Mouse (Mus musculus): ENCODE data around the gene Ppcdc.
"Not testable (repeated sequence)": the region's sequence is repeated elsewhere in the genome, so short reads cannot be mapped to it uniquely, and the experiment has no call there.

Ppcdc gene

DNA sequence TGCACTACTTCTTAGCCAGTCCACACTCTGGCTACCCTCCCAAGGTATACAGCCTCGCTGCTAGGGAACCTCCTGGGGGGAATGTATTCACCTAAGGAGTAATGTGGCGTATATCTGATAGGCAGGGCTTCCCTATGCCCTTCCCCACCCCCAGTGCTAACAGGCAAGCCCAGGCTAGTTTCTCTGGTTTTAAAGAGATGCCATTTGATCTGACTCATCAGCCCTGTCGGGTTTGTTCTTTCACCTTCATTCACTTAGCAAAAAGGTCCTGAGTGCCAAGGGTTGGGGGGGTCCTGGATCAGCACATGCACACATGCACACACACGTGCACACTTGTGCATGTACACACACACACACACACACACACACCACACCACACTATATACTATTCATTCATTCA is 12.0 kb downstream of the Ppcdc start:
- DNase-seq: no peak

DNA sequence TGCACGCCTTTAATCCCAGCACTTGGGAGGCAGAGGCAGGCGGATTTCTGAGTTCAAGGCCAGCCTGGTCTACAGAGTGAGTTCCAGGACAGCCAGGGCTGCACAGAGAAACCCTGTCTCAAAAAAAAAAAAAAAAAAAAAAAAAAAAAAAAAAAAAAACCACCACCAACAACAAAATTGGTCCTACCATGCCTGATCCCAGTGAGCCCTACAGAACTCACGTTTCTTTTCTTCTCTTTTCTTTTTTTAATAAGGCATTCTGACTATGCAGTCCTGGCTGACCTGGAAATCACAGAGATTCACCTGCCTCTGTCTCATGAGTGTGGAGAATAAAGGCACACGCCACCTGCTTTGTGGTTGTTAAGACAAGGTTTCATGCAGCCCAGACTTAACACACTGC is 12.8 kb downstream of the Ppcdc start:
- not testable (repeated sequence) for DNase-seq

DNA sequence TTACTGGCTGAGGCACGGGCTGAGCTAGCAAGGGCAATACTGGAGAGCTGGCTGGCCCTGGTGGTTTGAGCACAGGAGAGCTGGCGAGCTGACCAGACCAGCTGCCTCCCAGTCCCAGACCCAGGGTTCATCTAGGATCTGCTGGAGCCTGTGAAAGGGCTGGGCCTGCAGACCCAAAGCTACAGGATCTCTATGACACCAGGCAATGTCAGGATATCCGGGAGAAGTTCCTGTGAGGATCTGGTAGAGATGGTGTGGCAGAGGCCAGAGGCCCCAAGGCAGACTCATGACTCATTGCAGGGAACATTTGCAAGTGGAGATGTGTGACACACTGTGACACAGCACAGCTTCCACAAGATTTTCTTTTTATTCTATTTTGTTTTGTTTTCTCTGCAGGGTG is 14.8 kb downstream of the Ppcdc start:
- DNase-seq: no peak

DNA sequence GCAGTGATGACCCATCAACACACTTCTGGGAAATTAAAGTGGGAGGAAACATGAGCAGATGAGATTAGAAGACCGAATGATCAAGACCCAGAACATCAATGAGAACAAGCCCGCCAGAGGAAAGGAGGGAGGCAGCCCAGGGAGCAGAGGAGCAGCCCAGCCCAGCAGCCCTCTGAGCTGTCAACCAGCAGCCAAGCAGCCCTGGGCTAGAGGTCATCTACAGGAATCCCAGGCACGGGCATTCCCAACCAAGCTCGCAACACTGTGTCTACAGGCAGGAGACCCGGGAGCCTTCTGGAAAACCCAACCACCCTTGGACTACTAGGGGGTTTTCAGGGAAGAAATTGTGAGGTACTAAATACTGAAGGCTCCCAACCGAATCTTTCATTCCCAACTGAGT is 15.9 kb downstream of the Ppcdc start:
- no peak for DNase-seq

DNA sequence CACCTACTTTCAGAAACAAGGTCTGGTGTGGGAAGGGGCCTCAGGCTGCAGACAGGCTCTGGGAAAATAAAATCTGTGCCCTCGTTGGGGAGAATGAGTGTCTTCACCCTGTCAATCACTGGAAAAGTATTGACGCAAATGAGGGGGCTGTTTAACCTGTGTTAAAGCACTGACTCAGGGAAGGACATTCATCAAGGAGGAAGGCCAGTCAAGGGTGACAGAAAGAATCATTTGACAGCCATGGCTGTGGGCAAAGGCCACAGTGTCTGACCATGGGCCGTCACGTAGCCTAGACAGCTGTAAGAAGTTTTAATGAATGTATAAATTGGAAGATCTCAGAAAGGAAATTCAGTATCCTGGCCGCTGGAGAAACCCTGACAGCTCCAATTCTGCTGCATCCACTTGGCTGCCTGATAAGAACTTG is 18.2 kb downstream of the Ppcdc start:
- no peak for DNase-seq

DNA sequence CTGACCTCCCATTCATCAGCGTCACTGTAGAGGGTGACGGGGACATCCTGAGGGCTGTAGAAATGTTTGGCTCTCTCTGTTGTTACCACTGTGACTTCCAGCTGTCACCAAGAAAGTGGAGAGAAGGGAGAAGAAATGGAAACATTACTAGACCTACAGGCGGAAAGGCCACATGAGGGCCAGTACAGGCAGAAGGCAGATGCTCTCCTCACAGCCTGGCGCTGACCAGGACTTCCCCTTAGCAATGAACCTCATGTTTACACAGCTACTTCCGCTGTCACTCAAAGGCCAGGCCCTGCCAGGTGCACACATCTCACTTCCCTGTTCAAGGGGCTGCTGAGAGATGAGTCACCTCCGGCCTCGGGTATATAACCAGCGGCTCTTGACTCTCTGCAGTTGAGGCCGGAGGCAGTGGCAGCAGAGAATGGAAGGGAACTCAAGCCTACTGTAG is 18.8 kb downstream of the Ppcdc start:
- DNase-seq: peak; percentile 33

DNA sequence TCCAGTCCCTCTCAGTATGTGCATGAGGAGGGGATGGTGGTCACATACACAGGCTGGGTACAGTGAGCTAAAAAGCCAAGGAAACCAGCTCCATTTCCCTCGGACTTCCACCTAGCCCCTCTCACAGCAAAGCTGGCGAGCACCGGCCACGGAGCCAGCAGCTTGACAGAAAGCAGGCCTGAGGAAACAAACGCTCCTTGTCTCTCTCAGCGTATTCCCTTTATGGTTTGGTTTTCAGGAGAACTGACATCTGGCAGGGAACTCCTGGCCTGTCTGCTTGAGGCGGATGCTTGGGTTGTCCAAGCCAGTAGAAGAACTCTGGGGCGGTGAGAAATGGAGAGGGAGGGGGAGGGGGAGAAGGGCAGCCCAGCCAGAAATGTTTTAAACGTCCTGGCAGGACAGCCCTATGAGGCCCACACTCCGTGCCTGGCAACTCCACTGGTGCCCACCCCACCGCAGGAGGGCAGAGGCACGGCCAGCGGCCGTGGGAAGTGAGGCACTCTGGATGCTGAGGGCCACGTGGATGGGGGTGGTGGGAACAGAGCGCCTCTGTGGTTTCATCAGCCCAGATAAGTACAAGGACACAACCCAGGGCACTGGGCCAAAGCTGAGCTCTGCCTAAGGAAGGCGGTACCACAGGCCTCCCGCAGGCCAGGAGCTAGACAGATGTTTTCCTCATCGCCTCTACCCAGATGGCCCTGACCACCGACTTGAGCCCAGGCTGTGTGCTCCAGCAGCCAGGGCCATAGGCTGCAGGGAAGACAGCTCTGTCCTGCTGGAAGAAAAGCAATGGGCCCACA is 19.4 kb downstream of the Ppcdc start:
- peak; percentile 86 for DNase-seq

DNA sequence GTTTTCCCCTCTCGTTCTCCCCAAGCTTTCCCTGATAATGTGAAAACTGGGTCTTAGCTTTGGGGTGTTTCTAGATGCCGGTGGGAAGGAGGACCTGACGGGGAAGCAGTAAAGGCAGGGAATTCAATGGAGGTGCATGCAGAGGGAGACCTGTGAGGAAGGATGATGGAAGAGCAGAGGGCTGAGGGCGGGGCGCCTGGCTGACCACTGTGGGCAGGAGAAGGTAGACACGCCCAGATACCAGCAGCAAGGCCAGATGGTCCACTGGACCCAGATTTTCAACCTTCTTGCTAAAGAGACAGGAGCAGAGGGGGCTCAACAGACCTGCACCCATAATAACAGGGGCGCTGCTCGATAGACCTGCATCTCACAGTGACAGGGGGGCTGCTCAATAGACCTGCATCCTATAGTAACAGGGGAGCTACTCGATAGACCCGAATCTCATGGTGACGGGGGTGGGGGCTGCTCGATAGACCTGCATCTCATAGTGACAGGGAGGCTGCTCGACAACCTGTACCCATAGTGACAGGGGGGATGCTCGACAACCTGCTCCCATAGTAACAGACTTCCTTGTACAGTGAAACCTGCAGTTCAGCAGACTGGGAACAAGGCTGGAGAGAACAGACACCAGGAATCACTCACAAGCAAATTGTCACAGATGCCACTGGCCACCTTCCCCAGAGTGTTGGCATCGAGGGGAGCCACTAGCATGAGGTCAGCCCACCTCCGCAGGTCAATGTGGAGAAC is 20.2 kb downstream of the Ppcdc start:
- no peak for DNase-seq

DNA sequence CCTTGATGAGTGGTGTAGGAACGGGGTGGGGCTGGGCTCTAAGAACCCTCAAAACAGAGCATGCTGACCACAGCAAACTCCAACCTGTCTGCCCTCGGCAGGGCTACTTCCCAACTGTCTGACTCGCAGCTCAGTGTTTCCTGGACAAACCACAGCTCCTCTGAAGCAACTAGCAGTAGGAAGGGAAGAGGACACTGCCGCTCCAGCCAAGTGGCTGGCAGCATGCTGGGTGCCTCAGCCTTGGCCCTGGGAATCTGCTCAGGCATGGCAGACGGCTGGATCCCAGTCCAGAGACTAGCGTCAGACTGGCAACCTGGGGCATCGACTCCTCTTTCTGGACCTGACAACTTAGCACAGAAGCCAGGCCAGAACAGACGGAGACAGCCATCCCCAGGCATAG is 22.6 kb downstream of the Ppcdc start:
- DNase-seq: no peak

DNA sequence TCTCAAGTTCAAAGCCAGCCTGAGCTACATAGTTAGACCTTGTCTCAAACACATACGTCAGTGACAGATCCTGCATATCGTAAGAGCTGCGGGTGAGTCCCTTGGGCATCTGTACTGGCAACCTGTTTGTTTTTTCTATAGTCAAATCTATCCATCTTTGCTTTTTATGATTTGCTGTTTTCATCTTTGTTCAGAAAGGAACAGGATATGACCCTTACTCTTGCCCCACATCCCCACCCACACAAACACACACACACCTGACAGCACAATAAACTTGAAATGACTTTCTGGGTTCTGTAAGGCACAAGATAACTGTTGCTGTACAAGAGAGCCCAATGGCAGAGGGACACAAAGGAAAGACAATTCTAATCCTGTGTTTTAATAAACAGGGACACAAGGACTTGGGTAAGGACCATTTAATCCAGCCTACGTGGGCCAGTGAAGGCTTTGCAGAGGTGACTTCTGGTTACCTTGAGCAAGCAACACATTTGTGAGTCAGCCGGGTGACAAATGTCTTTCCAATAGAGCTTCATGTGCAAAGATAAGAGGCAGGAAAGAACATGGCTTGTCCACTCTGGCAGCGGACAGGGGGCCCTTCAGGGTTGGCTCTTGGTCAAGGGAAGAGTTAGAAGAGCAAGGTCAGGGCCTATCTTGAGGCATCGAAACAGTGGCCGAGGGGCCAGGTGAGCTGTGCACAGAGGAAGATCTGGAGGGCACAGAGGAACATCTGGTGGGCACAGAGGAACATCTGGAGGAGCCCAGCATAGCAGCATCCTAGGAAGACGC is 32.6 kb downstream of the Ppcdc start:
- no peak for DNase-seq

DNA sequence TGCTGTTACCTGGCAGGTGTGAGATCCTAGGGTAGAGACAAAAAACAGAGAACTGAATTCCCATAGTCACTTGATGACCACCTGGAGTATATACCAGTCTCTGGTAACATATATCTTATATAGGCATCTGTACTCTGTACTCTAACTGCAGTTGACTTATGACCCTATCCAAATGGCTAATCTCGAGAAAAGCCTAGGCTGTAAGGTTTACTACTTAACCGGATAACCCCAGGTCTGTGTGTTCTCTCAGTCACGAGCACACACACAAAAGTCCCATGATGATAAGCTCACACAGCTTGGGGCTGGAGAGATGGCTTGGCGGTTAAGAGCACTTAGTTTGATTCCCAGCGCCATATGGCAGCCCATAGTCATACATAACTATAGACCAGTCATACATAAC is 33.5 kb downstream of the Ppcdc start:
- DNase-seq: no peak

DNA sequence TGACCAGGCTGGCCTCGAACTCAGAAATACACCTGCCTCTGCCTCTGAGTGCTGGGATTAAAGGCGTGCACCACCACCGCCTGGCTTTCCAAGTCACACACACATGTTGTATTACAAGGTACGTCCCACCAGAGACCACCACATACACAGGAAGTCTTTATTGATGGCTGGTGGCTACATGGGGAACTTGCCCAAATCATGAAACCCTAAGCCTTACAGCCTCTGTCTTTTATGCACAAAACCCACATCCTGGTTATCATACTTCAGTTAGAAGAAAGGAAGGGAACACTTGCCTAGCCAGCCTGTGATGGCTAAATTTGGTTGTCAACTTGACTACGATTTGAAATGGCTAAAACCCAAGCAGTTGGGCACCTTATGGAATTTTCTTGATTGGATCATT is 35.9 kb downstream of the Ppcdc start:
- no peak for DNase-seq

DNA sequence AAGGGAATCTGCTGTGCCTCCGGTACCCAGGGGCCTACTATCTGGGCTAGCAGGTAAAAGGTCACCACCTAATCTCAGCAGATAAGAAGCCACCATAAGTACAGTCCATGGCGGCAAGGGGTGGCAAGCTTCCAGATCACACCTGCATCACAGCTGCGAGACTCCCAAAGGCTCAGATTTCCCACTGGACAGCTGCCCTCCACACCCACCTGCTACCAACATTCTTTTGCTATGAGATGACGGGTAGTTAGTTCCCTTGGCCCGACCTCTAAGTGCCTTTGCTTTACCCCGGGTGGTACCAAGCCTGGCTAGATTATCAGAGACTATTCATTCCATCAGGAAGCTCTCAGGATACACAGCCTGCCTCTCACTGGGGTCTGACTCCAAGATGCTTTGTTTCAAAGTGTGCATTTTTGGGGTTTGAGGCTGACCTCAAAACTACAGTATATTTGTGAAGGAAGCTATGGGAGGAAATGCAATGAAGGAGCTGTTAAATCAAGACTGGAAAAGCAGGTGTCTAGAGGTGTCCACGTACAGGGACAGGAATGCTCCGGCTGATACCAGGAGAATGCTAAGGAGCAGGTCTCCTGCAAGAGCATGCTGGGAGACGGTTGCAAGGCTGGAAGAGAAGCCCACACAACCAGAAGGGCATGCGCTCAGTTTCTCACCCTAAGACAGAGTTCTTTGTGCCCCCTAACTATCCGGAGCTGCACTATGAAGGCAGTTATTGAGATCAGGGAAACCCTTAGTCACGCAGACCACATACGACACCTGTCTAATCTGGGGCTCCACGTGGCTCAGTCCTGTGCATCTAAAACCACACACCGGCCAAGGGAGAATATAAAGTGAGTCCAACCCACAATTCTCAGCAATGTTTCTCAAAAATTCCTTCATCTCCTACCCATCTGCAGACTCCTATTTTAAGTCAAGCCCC is 37.3 kb downstream of the Ppcdc start:
- no peak for DNase-seq

DNA sequence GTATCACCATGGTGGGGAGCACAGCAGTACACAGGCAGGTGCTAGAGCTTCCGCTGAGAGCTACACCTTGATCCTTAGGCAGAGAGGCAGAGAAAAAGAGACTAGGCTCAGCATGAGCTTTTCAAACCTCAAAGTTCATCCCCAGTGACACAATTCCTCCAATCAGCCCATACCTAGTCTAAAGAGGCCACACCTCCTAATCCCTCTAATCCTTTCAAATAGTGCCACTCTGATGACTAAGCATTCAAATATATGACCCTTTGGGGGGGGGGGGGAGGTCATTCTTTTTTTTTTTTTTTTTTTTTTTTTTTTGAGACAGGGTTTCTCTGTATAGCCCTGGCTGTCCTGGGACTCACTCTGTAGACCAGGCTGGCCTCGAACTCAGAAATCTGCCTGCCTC is 41.2 kb downstream of the Ppcdc start:
- DNase-seq: no peak

DNA sequence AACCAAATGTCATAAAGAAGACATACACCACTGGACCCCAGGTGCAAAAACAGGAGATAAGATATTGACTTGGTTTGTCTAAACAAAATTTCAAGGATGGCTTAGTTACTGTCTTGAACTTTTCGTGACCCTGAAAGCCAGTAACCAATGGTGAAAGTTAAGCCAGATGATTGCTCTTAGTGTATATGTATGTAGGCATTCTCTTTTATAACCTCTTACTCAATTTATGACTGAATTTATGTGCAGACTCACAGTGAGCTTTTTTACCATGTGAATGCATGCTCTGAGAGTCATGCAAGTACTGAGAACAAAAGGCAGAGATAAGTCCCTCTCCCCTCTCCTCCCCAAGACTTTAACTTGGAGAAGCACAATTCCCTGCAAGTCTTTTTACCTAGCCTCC is 47.0 kb downstream of the Ppcdc start:
- no peak for DNase-seq

DNA sequence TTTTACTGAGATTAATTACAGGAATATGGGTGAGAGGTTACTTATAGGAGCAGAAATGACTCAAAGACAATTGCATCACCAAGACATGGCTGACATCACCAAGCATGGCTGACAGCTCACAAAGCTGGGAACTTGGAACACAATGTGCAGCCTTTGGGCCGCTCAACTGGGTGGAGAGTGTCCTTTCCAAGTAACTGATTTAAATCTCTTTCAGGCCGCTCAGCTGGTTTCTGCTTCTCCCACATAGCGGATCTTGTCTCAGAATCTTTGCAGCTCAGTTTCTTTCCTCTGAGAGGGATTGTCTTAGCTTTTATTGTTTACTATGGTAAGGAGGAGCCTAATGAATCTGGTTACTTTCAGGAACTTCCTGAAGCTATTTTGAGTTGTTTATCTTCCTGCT is 49.1 kb downstream of the Ppcdc start:
- DNase-seq: peak; percentile 1

DNA sequence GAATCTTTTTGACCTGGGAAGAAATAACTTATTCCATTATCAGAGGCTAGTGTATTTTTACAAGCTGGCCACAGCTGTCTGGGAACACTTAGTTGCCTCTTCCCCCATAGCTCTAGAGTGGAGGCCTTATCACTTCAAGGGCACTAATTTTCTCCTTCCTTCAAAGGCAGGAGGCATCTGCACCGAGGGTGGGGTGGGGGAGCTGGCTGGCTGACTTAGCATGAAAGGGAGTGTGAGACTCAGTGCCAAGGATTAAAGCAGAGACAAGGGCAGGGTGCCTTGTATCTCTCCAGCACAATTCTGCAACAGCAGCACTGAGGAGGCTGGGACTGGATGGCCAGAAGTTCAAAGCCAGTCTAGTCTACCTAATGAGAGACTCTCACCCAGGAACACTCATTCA is 50.8 kb downstream of the Ppcdc start:
- DNase-seq: no peak

DNA sequence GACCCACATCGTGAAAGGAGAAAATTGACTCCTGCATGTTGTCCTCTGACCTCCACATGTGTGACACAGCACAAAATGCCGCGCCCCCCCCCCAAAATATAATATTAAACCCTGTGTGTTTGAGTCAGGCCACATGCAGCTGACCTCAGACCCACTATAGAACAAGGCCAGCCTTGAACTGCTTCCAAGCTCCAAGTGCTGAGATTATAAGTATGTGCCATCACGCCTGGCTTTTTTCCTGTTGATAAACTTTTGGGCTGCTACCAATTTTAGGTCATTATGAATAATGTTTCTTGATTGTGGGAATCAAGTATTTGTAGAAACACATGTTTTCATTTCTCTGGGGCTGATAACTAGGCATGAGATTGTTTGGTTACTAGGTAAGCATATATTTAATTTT is 53.0 kb downstream of the Ppcdc start:
- no peak for DNase-seq

DNA sequence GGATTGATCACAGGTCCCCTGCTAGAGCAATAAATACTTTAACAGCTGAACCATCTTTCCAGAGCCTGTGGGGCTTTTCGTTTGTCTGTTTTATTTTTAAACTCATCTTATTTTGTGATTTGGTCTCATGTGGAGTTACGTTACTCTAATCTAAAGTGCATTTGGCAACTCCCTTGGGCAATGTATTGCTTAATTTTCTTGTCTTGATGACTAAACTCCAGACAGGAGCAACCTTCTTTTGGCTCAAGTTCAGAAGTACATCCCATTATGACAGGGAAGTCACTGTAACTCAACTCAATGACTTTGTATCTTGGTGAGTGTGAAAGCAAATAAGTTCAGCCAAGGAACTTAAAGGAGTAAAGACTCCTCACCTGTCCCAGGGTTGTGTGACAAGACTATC is 55.3 kb downstream of the Ppcdc start:
- DNase-seq: no peak

DNA sequence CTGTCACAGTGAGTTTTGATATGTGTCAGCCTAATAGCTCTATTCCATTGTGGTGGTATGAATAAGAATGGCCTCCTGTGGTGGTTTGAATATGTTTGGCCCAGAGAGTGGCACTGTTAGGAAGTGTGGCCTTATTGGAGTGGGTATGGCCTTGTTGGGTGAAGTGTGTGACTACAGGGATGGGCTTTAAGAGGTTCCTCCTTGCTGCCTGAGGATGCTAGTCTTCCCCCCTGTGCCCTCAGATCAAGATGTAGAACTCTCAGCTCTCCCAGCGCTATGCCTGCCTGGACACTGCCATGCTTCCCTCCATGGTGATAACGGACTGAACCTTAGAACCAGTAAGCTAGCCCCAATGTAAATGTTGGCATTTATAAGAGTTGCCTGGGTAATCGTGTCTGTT is 78.9 kb downstream of the Ppcdc start:
- no peak for DNase-seq

DNA sequence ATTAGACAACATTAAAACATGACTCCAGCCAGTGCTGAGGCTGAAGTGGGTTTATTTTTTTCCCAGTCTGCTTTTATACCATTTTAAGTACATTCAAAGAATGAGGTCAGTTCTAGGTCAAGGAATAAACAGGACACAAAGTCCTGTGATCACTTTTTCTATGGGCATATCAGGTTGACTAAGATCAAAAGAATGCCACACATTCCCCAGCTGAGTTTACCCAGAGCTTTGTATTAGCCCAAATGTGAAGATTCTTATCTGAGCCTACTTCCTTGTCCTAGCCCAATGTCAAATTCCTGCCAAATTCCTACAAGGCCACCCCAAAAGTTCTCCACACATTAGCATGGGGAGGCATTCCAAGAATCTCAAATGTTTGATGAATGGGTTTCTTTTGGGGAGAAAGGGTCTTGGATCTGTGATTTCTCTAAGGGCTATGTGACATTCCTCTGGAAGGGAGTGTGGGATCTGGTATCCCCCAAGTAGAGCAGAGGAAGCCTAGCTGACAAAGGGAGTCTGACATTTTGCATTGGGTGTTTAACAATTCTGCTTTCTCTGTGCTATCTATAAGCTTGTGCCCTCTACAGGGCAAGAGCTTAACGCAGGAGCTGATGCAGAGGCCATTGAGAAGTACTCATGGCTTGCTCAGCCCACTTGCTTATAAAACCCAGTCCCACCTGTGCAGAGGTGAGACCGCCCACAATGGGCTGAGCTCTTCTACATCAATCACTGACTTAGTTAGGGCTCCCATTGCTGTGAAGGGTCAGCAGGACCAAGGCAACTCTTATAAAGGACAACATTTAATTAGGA is 85.3 kb downstream of the Ppcdc start:
- DNase-seq: no peak

DNA sequence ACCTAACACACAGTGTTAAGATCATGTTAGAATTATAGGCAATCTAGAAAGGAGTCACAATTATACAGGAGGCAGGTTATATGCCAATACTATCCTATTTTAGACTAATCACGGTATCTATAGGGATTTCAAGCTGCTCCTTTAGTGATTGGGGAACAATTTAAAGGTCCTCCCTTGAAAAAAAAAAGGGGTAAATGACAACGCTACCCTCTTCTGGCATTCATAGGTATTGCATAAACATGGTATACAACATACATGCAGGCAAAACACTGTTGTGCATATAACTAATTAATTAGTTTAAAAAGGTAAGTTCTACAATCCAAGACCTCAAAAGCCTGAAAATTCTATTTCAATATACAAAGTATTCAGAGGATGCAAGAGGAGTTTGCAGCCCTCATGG is 88.6 kb downstream of the Ppcdc start:
- DNase-seq: no peak
